ENCODE assay signal across 23 mouse cellular contexts in the genomic region with DNA sequence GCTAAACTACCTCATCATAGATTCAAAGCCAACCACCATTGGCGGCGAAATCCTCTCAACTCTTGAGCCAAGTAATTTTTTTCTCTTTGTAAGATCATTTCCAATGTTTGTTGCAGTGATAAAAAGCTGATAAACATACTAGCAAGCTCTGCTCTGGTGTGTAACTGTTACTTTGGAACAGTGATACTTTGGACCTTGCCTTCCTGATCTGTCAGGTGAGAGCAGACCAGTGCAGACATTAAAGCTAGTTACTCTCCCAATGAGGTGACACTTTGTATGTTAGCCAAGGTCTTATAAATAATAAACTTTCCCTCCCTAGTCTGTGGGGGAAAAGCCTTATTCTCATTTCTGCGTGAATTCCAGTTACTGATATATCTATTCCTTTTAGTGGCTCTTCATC.
"Had no signal": no experiment of that assay in that cellular context is flagged by ENCODE, and none has a peak within 500 bp of the region (broad histone marks: within the 10 kb centered on the region; RNA-seq: fewer than 3 reads in every experiment).

No protein-coding gene starts in this region.

- H3K27me3 ChIP-seq: liver, embryonic 12.5 days; liver, embryonic 15.5 days; megakaryocyte, embryonic 14.5 days; midbrain, embryonic 13.5 days; neural tube, embryonic 13.5 days had no signal

- H3K27ac ChIP-seq: hindbrain, embryonic 14.5 days; hindbrain, postnatal 0 days; left cerebral cortex, adult 2 months; liver, embryonic 12.5 days; liver, embryonic 15.5 days; midbrain, embryonic 10.5 days; midbrain, embryonic 13.5 days; neural tube, embryonic 13.5 days; stomach, postnatal 0 days had no signal

- DNase-seq: kidney, adult 18-20 months; kidney, postnatal 14 days; layer of hippocampus, postnatal 36 days; lung, embryonic 14.5 days; lung, postnatal 36 days; right cerebral cortex, postnatal 4 days; thymus, adult 2 months; thymus, postnatal 14 days; thymus, postnatal 4 days had no signal

- ATAC-seq: hindbrain, postnatal 0 days; inflammation-experienced regulatory T-cells, adult 6 months; liver, embryonic 12.5 days; lung, postnatal 0 days; midbrain, embryonic 13.5 days; midbrain, embryonic 16.5 days had no signal

- H3K4me1 ChIP-seq: liver, embryonic 15.5 days; midbrain, embryonic 10.5 days; midbrain, embryonic 13.5 days; neural tube, embryonic 13.5 days had no signal

- H3K9ac ChIP-seq: hindbrain, embryonic 14.5 days; liver, embryonic 12.5 days; liver, embryonic 15.5 days; lung, embryonic 14.5 days; midbrain, embryonic 13.5 days; neural tube, embryonic 13.5 days had no signal

- H3K4me3 ChIP-seq: left cerebral cortex, adult 2 months; liver, embryonic 12.5 days; liver, embryonic 15.5 days; megakaryocyte, embryonic 14.5 days; midbrain, embryonic 10.5 days; midbrain, embryonic 13.5 days; myocyte; neural tube, embryonic 13.5 days had no signal

- H3K4me2 ChIP-seq: hindbrain, embryonic 14.5 days; liver, embryonic 12.5 days; liver, embryonic 15.5 days; lung, embryonic 14.5 days; midbrain, embryonic 13.5 days; neural tube, embryonic 13.5 days had no signal

- H3K9me3 ChIP-seq: liver, embryonic 12.5 days; midbrain, embryonic 10.5 days; midbrain, embryonic 13.5 days; neural tube, embryonic 13.5 days had no signal

- H3K36me3 ChIP-seq: liver, embryonic 12.5 days; liver, embryonic 15.5 days; midbrain, embryonic 10.5 days; midbrain, embryonic 13.5 days; neural tube, embryonic 13.5 days had no signal
